Mouse (Mus musculus) urinary bladder, postnatal 4 days (tissue): ENCODE results near the gene Comt.

Experiments used
- DNase-seq, 2 experiments: peaks; one replicate each; pipeline ENCODE4 v3.0.0; 2021 to 2022; ENCODE audit warnings: low spot score in 2 of 2

Gene Comt

GRCm38 (mm10) chr16:18360151-18360805 lies 66.4 kb downstream of the Comt start:
- DNase-seq: no peak

GRCm38 (mm10) chr16:18357977-18358376 lies 68.7 kb downstream of the Comt start:
- DNase-seq: no peak

DNA sequence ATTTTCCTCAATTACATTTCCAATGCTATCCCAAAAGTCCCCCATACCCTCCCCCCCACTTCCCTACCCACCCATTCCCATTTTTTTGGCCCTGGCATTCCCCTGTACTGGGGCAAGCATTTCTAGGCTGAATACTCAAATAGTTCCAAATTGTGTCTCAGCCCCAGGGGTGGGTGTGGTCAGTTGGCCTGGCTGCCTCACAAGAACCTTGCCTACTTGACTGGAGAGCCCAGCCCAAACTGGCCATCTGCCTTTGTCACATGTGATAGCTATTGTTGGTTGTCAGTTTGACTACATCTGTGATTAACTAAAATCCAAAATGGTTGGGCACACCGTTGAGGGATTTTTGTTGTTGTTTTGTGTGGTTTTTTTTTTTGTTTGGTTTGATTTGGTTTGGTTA lies 69.7 kb downstream of the Comt start:
- DNase-seq: no peak
